Mouse (Mus musculus) ES-Bruce4 (cell line): Measurements from ENCODE around the gene Srgap3.

Source experiments
- CTCF ChIP-seq: IDR thresholded peaks from one replicate; pipeline ENCODE4 v1.8.1; 2011; ENCODE audit warnings: low read depth, low read length
- POLR2A ChIP-seq: IDR thresholded peaks from one replicate; pipeline ENCODE4 v1.8.1; 2011; ENCODE audit warnings: low read length; ENCODE audit not compliant: insufficient read depth

DNA sequence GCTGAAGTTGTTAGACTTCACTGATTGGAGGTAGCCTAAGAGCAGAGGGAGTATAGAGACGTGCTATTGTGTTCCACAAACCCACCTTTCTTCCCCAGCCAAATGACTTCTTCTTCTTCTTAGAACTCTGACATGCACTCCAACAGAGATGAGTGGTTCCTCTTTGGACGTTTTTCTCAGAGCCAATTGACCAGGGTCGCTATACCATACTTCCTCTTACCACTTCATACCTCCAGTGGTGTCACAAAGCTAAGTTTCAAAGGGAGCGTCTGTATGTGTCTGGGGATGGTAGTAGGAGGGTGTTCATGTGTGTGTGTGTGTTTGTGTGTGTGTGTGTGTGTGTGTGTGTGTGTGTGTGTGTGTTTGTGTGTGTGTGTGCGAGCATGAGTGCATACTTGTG, 195.1 kb downstream of the Srgap3 start:
- TF ChIP-seq CTCF, result no peak
- TF ChIP-seq POLR2A, result no peak
